Mouse (Mus musculus): ENCODE measurements around the gene Chm. TPM values are rescaled to one million over a fixed set of nuclear protein-coding genes. Genes with fewer than 3 reads are reported as not detected.

Chm gene
- 10.0 and 14.5 TPM in 2 replicates for polyA plus RNA-seq (2021; fragmentation: Nextera tagmentation)
- long read RNA-seq, experiment 1, full-length matches to known transcripts = 116 of 178 reads
- long read RNA-seq, experiment 1, partial matches to known transcripts = 22 of 178 reads
- long read RNA-seq, experiment 1, other reads (novel, unspliced or antisense) = 40 of 178 reads
- long read RNA-seq, experiment 2, full-length matches to known transcripts = 7 of 30 reads
- long read RNA-seq, experiment 2, partial matches to known transcripts = 8 of 30 reads
- long read RNA-seq, experiment 2, other reads (novel, unspliced or antisense) = 15 of 30 reads

GRCm38 (mm10) chrX:113185230-113185985, at the start of gene Chm:
Gene Chm, minus strand, starts transcription at chrX:113185517.

Other genes starting within 250 kb of the Chm start
- gene Dach2, start 112.0 kb upstream of the Chm start, polyA plus RNA-seq (2021; fragmentation: Nextera tagmentation) = 0.25 TPM in 2 replicates

Measured in left cerebral cortex, adult 6 months (tissue).